Mouse (Mus musculus): ENCODE data around the gene Tmem159. TPM values are rescaled to one million over a fixed set of nuclear protein-coding genes. Genes with fewer than 3 reads are reported as not detected.

Gene Tmem159
- polyA plus RNA-seq (2014; fragmentation: Illumina TruSeq; extraction: RNeasy Lipid Tissue Mini Kit (QIAGEN cat#74804); ENCODE audit: low read depth, low replicate concordance) = 22.6 TPM

DNA sequence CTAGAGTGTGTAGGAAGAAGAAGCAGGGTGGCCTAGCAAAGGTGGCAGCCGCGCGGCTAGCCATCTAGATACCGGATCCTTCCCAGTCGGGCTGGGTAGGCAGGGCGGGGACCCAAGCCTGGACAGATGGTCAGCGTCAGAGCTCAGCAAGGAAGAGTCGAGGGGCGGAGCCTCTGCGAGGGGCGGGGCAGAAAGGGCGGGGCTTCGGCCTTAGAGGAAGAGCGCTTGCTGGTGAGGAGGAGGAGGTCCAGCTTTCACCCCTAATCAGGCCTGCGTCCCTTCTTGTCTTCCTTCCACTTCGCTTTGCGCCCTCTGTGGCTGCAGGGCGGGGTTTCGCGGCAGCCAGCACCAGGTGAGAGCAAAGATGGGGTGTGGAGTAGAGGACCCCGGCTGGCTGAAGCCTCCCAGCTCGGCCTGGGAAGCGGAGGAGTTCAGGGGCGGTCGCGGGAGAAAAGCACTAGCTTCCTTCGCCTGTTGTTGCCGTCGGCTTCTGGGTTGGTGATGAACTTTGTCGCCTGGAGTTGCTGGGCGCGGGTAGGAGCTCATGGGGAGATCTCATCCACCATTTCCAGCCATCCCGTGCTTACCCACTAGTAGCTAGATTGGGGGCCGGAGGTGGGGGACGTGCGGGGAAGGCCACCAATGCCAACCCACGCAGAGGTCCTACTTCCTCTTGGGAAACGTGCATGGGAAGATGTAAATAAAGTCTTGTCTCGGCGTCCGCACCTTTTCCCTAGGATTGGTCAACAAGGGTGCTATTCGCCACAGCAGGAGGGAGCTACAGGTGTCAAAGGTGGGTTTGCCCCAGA is at the start of gene Tmem159:
Gene Tmem159 (plus strand): TSS at position 190 of the 809 bp plus-strand sequence.

DNA sequence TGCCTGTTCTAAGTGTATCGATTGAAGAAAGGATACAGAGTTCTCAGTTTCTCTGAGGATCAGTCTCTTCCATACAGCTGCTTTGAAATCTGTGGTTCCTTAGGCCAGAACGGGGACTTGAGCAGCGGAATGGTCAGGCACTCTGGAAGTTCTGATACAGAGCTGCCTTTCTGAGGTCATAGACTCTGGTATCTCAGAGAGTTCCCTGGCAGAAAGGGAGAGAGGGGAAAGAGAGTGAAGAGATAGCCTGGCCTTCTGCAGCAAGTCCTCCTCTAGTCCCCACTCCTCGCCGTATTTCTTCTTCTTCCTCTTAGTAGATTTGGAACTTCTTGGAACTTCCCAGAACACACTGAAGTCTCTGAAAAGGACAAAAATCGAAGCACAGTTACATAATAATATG is 7.0 kb upstream of the Tmem159 start, which contains the start of gene Dnah3:
Gene Dnah3 (minus strand): TSS at position 101 of the 400 bp plus-strand sequence.

DNA sequence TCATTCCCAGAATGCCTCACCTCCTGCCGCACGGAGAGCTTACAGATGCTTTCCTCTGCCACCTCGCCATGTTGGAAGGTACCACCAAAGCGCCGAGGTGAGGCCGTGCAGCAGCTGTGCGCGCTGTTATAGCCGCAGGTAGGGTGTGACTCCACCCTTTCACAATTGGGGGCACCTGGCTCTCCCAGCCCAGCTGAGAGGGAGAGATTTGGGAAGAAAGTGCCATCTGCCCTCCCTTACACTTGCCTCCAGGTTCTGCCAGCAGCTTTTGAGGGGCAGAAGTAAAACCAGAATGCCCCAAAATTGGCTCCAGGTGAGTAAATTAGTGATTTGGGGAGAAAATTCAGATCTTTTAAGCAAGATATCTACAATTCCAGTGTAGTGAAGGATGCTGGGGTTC is 43.0 kb downstream of the Tmem159 start, which contains the start of gene Zp2:
Gene Zp2 (minus strand): TSS at position 101 of the 400 bp plus-strand sequence.

Other genes with a start within 250 kb of the Tmem159 start
- 20.6 TPM for gene Lyrm1, start 206.5 kb upstream of the Tmem159 start, polyA plus RNA-seq (2014; fragmentation: Illumina TruSeq; extraction: RNeasy Lipid Tissue Mini Kit (QIAGEN cat#74804); ENCODE audit: low read depth, low replicate concordance)
- 15.8 TPM for gene Dcun1d3, start 206.1 kb upstream of the Tmem159 start, polyA plus RNA-seq (2014; fragmentation: Illumina TruSeq; extraction: RNeasy Lipid Tissue Mini Kit (QIAGEN cat#74804); ENCODE audit: low read depth, low replicate concordance)
- gene Dnah3, start 7.1 kb upstream of the Tmem159 start, polyA plus RNA-seq (2014; fragmentation: Illumina TruSeq; extraction: RNeasy Lipid Tissue Mini Kit (QIAGEN cat#74804); ENCODE audit: low read depth, low replicate concordance) = 0.40 TPM
- not detected for gene Zp2, start 42.9 kb downstream of the Tmem159 start, polyA plus RNA-seq (2014; fragmentation: Illumina TruSeq; extraction: RNeasy Lipid Tissue Mini Kit (QIAGEN cat#74804); ENCODE audit: low read depth, low replicate concordance)
- 81.7 TPM for gene Anks4b, start 71.5 kb downstream of the Tmem159 start, polyA plus RNA-seq (2014; fragmentation: Illumina TruSeq; extraction: RNeasy Lipid Tissue Mini Kit (QIAGEN cat#74804); ENCODE audit: low read depth, low replicate concordance)
- 8.2 TPM for gene Crym, start 99.8 kb downstream of the Tmem159 start, polyA plus RNA-seq (2014; fragmentation: Illumina TruSeq; extraction: RNeasy Lipid Tissue Mini Kit (QIAGEN cat#74804); ENCODE audit: low read depth, low replicate concordance)
- gene Abca14, start 101.6 kb downstream of the Tmem159 start, polyA plus RNA-seq (2014; fragmentation: Illumina TruSeq; extraction: RNeasy Lipid Tissue Mini Kit (QIAGEN cat#74804); ENCODE audit: low read depth, low replicate concordance) = 0.16 TPM
- not detected for gene Abca15, start 226.3 kb downstream of the Tmem159 start, polyA plus RNA-seq (2014; fragmentation: Illumina TruSeq; extraction: RNeasy Lipid Tissue Mini Kit (QIAGEN cat#74804); ENCODE audit: low read depth, low replicate concordance)

Measured in kidney, adult 10 weeks (tissue).